Mouse (Mus musculus): ENCODE data around the gene Parva.

- TF ChIP-seq MAX (IDR thresholded peaks at IDR 0.05; ENCODE audit: low read depth) (no peak), CEBPB (IDR thresholded peaks at IDR 0.05; ENCODE audit: insufficient read depth, poor library complexity, severe bottlenecking) (no peak), POLR2A (IDR thresholded peaks at IDR 0.05; ENCODE audit: insufficient read length, low read depth) (no peak), SRF (IDR thresholded peaks at IDR 0.05; ENCODE audit: control insufficient read depth, insufficient read length, low read depth) (no peak)
Observed at GRCm38 (mm10) chr7:112582882-112583405, 155.6 kb downstream of the Parva start.
